Mouse (Mus musculus): ENCODE data around the gene Isoc2a. TPM values are rescaled to one million over a fixed set of nuclear protein-coding genes. Genes with fewer than 3 reads are reported as not detected.

The Isoc2a gene
- polyA plus RNA-seq, 1 experiment from 2014 or later: 1.3 TPM

- no peak for TF ChIP-seq CTCF (IDR thresholded peaks at IDR 0.05; ENCODE audit: low read depth)
- H3K36me3 ChIP-seq (ENCODE audit: control insufficient read depth, insufficient read depth): no peaks in the 10 kb centered on the region
- 9% methylated on average over 1 of the region's 1 CpGs for WGBS
- no peaks in the 10 kb centered on the region for H3K27me3 ChIP-seq (replicated peaks; ENCODE audit: control insufficient read depth, insufficient read depth, low read length)
- H3K4me2 ChIP-seq (replicated peaks; ENCODE audit: low read depth): no peak overlapping the region
- no peaks in the 10 kb centered on the region for H3K9me3 ChIP-seq (ENCODE audit: control insufficient read depth)
- no peak overlapping the region for H3K4me3 ChIP-seq (ENCODE audit: low read depth, low read length)
- no peak overlapping the region for H3K9ac ChIP-seq (ENCODE audit: low read depth, low read length)
- no peak overlapping the region for H3K27ac ChIP-seq (ENCODE audit: low read depth, low read length)
- peaks cover 6% of the 10 kb centered on the region; the same call in 1 of the 2 replicates for H3K4me1 ChIP-seq (replicated peaks; ENCODE audit: control insufficient read depth, insufficient read depth, low read length)
- no peak for ATAC-seq
Measured at GRCm38 (mm10) chr7:4863041-4863440, 13.9 kb upstream of the Isoc2a start.

DNA sequence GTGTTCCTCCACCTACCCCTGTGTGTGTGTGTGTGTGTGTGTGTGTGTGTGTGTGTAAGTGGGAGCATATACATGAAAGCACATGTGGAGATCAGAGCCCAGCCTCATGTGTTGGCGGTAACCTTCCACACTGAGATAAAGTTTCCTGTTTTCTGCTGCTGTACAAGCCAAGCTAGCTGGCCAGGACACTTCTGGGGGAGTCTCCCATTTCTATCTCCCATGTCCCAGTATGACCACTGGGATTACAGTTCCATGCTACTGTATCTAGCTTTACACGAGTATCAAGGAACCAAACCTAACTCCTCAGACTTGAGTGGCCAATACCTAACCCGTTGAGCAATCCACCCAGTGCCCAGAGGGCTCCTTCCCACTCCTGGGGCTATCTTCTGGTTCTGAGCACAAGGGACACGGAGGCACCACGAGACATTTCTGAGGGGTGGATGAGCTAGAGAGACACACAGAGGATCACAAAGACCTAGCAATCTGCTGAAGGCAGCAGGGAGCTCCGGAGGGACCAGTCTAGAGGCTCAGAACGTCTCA is 13.3 kb upstream of the Isoc2a start:
- 79% methylated on average over 7 of the region's 7 CpGs for WGBS
- Histone ChIP-seq H3K27ac (ENCODE audit: low read depth, low read length) (no peak overlapping the region), H3K4me3 (ENCODE audit: low read depth, low read length) (no peak overlapping the region)

DNA sequence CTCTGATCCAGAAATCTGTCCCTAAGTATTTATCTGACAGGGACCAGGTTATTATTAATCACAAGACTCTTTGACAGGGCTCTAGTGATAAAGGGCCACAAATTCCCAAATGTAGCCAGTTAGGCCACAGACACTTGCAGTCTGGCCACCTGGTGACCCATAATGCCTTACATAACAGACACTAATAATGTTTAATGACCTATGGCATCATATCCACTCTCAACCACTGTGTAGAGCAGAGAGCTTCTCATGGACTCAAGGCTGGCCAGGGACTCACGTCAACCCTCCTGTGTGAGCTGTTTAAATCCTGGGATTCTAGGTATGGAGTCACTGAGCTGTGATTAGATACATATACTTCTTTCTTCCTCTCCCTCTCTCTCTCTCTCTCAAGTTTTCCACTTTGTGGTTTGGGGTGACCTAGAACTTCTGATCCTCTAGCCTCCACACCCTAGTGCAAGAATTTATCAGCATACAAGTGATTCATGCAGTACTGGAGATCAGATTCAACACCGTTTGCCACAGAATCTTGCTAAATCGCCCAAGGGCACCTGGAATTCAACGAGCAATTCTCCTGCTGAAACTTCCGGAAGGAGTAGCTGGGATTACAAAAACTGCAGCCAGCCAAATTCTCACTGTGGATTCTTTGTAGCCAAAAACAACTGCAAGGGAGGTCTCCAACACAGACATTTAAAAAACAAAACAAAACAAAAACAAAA is 12.7 kb upstream of the Isoc2a start:
- H3K4me1 ChIP-seq (replicated peaks; ENCODE audit: control insufficient read depth, insufficient read depth, low read length): peaks cover 6% of the 10 kb centered on the region; the same call in 1 of the 2 replicates
- H3K27me3 ChIP-seq (replicated peaks; ENCODE audit: control insufficient read depth, insufficient read depth, low read length): no peaks in the 10 kb centered on the region
- H3K27ac ChIP-seq (ENCODE audit: low read depth, low read length): no peak overlapping the region
- 87% methylated on average over 5 of the region's 5 CpGs for WGBS
- H3K36me3 ChIP-seq (ENCODE audit: control insufficient read depth, insufficient read depth): no peaks in the 10 kb centered on the region
- H3K4me2 ChIP-seq (replicated peaks; ENCODE audit: low read depth): no peak overlapping the region
- ATAC-seq: no peak
- H3K9me3 ChIP-seq (ENCODE audit: control insufficient read depth): no peaks in the 10 kb centered on the region
- TF ChIP-seq CTCF (IDR thresholded peaks at IDR 0.05; ENCODE audit: low read depth): no peak
- H3K4me3 ChIP-seq (ENCODE audit: low read depth, low read length): no peak overlapping the region
- no peak overlapping the region for H3K9ac ChIP-seq (ENCODE audit: low read depth, low read length)

More for the DNA sequence above, 13.3 kb upstream of the Isoc2a start:
- ATAC-seq: no peak
- Histone ChIP-seq H3K9me3 (ENCODE audit: control insufficient read depth) (no peaks in the 10 kb centered on the region), H3K36me3 (ENCODE audit: control insufficient read depth, insufficient read depth) (no peaks in the 10 kb centered on the region), H3K9ac (ENCODE audit: low read depth, low read length) (no peak overlapping the region), H3K4me2 (replicated peaks; ENCODE audit: low read depth) (no peak overlapping the region), H3K27me3 (replicated peaks; ENCODE audit: control insufficient read depth, insufficient read depth, low read length) (no peaks in the 10 kb centered on the region), H3K4me1 (replicated peaks; ENCODE audit: control insufficient read depth, insufficient read depth, low read length) (peaks cover 6% of the 10 kb centered on the region; the same call in 1 of the 2 replicates)
- TF ChIP-seq CTCF (IDR thresholded peaks at IDR 0.05; ENCODE audit: low read depth): no peak

DNA sequence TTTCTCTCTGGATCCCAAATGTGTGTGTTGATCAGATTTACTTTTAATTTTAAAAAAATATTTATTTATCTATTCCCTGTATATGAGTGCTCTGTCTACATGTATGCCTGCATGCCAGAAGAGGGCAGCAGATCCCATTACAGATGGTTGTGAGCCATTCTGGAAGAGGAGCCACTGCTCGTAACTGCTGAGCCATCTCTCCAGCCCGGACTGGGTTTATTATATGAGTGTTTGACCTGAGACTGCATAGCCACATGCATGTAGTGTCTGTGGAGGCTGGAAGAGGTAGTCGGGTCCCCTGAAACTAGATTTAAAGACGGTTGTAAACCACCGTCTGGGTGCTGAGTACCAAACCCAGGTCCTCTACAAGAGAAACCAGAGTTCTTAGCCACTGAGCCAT is 11.9 kb upstream of the Isoc2a start:
- 59% methylated on average over 5 of the region's 5 CpGs for WGBS
- TF ChIP-seq CTCF (IDR thresholded peaks at IDR 0.05; ENCODE audit: low read depth): peak; percentile 79
- H3K4me1 ChIP-seq (replicated peaks; ENCODE audit: control insufficient read depth, insufficient read depth, low read length): peaks cover 6% of the 10 kb centered on the region; the same call in 1 of the 2 replicates
- peak overlapping the region; percentile 52 for H3K4me3 ChIP-seq (ENCODE audit: low read depth, low read length)
- H3K27ac ChIP-seq (ENCODE audit: low read depth, low read length): peak overlapping the region; percentile 95; the same call in 1 of the 2 replicates
- 0 out of 2 replicates have a peak overlapping the region, but pooled peaks have one; percentile 62 for H3K9ac ChIP-seq (ENCODE audit: low read depth, low read length)
- no peaks in the 10 kb centered on the region for H3K36me3 ChIP-seq (ENCODE audit: control insufficient read depth, insufficient read depth)
- no peaks in the 10 kb centered on the region for H3K27me3 ChIP-seq (replicated peaks; ENCODE audit: control insufficient read depth, insufficient read depth, low read length)
- no peaks in the 10 kb centered on the region for H3K9me3 ChIP-seq (ENCODE audit: control insufficient read depth)
- peak overlapping the region; percentile 75 for H3K4me2 ChIP-seq (replicated peaks; ENCODE audit: low read depth)
- ATAC-seq: peak; percentile 43

- peak overlapping the region; percentile 95 for H3K27ac ChIP-seq (ENCODE audit: low read depth, low read length)
- H3K4me1 ChIP-seq (replicated peaks; ENCODE audit: control insufficient read depth, insufficient read depth, low read length): peaks cover 6% of the 10 kb centered on the region; the same call in 1 of the 2 replicates
- H3K4me3 ChIP-seq (ENCODE audit: low read depth, low read length): peak overlapping the region; percentile 52
- 3% methylated on average over 40 of the region's 40 CpGs for WGBS
- H3K9ac ChIP-seq (ENCODE audit: low read depth, low read length): peak overlapping the region; percentile 64
- H3K4me2 ChIP-seq (replicated peaks; ENCODE audit: low read depth): peak overlapping the region; percentile 75
- no peaks in the 10 kb centered on the region for H3K27me3 ChIP-seq (replicated peaks; ENCODE audit: control insufficient read depth, insufficient read depth, low read length)
- no peaks in the 10 kb centered on the region for H3K9me3 ChIP-seq (ENCODE audit: control insufficient read depth)
- peak; percentile 99 for ATAC-seq
- no peaks in the 10 kb centered on the region for H3K36me3 ChIP-seq (ENCODE audit: control insufficient read depth, insufficient read depth)
- TF ChIP-seq CTCF (IDR thresholded peaks at IDR 0.05; ENCODE audit: low read depth): no peak
Measured at GRCm38 (mm10) chr7:4865579-4866493, 11.1 kb upstream of the Isoc2a start.
